Mouse (Mus musculus) megakaryocyte, adult 5-6 weeks (primary cell): ENCODE measurements at regions not wholly inside any gene's neighbourhood (a gene's known extent, or its start where the extent isn't known, plus 50 kb on each side); places are given as distances from the start of the nearest gene placed in this dataset.
A peak's percentile ranks its signal among the peaks of the same experiment; 100 is the strongest.

Source experiments
- ATAC-seq: 2 replicates; pipeline ENCODE4 v1.8.0; 2016; ENCODE audit warnings: mild to moderate bottlenecking, inconsistent platforms; ENCODE audit not compliant: poor library complexity, severe bottlenecking

DNA sequence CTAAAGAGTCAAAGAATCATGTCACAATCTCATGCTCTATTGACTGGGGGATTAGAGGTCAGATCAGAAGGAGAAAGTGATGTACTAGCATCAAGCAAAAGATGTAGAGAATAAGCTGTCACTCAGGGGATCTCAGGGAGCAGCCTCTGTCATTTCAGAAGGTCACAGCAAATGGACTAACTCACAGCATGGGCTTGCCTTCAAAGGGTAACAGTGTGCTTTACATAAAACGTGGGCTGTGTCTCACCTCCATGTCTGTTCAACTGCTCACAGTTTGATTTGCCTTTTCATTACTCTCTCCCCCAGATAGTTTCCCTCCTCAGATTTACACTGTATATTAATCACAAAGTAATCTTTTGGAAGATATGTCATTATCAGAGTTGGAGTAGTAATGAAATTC lies 527.4 kb upstream of the Tyrp1 start:
- ATAC-seq = no peak

DNA sequence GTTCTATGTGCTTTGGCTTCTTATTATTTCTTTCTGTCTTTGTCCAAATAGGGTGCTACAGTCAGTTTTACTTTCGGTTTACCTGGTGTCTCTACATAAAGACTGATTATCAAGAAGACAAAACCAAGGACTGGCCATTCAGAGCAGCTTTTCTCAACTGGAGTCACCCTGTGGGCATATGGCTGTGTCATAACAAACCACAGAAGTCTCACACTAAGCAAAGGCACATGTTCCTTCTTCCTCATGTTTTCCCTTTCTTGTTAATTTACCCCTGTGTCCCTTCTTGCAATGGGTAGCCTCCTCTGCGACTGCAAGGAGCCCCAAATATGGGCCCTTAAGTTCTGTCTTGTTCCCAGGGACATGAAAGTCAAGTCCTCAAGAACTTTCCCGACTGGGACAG lies 523.3 kb upstream of the Tyrp1 start:
- peak; percentile 82 for ATAC-seq

DNA sequence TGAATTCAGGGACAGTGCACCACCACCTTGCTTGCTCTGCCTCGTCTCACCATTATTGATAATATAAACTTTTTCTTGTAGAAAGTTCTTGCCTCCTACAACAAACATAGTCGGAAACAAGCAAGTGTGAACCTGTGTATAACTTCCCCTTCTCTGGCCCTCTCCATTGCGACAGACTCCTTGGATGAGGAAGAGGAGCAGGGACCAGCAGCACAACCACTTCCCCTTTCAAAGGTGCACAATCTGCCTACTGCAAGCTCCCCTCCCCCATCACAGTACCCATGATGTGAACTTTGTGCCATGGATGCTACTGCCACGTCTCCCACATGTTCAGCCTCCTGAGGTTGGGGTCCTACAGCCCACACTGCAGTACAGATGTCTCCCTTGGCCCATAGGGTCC lies 522.8 kb upstream of the Tyrp1 start:
- ATAC-seq = peak; percentile 95
